Mouse (Mus musculus) adrenal gland, postnatal 14 days (tissue): ENCODE results near the gene Trim17. TPM values are rescaled to one million over a fixed set of nuclear protein-coding genes. Genes with fewer than 3 reads are reported as not detected.

ENCODE experiments used
- DNase-seq: peaks from one replicate; pipeline ENCODE4 v3.0.0; 2021; ENCODE audit warnings: mixed read lengths
- total RNA-seq: library from RNA; stranded (reverse); gene quantifications from 2 replicates; pipeline ENCODE4 v1.2.3, GENCODE M21; 2021

The Trim17 gene
- total RNA-seq, 1 experiment from 2014 or later, result 0.11 TPM

- peak; percentile 12 for DNase-seq
Observed at GRCm38 (mm10) chr11:58968551-58968950, 14.1 kb downstream of the Trim17 start.

- DNase-seq, result peak; percentile 2
Observed at GRCm38 (mm10) chr11:58969027-58969426, 14.5 kb downstream of the Trim17 start.

- peak; percentile 31 for DNase-seq
Observed at GRCm38 (mm10) chr11:58969659-58970058, 15.2 kb downstream of the Trim17 start.

GRCm38 (mm10) chr11:58970831-58971530 is 16.5 kb downstream of the Trim17 start:
- DNase-seq, result peak; percentile 6

GRCm38 (mm10) chr11:58971796-58972195 is 17.3 kb downstream of the Trim17 start:
- peak; percentile 2 for DNase-seq

- DNase-seq, result peak; percentile 2
Observed at GRCm38 (mm10) chr11:58974414-58974813, 19.9 kb downstream of the Trim17 start.

GRCm38 (mm10) chr11:58977150-58977549 is 22.7 kb downstream of the Trim17 start:
- peak; percentile 70 for DNase-seq

- no peak for DNase-seq
Observed at GRCm38 (mm10) chr11:58977607-58978026, 23.1 kb downstream of the Trim17 start.

- peak; percentile 75 for DNase-seq
Observed at GRCm38 (mm10) chr11:58978027-58978705, 23.7 kb downstream of the Trim17 start, which contains the start of gene Trim11. TSS of gene Trim11 (plus strand) at chr11:58978093.

GRCm38 (mm10) chr11:58978706-58979030 is 24.2 kb downstream of the Trim17 start:
- no peak for DNase-seq

GRCm38 (mm10) chr11:58979183-58979582 is 24.7 kb downstream of the Trim17 start:
- no peak for DNase-seq

- peak; percentile 56 for DNase-seq
Observed at GRCm38 (mm10) chr11:58979661-58980060, 25.2 kb downstream of the Trim17 start.

GRCm38 (mm10) chr11:58980381-58980990 is 26.0 kb downstream of the Trim17 start:
- DNase-seq, result peak; percentile 62

GRCm38 (mm10) chr11:58981541-58982447 is 27.3 kb downstream of the Trim17 start:
- peak; percentile 78 for DNase-seq

- no peak for DNase-seq
Observed at GRCm38 (mm10) chr11:58982471-58983097, 28.1 kb downstream of the Trim17 start.

- no peak for DNase-seq
Observed at GRCm38 (mm10) chr11:58983691-58984341, 29.3 kb downstream of the Trim17 start.

GRCm38 (mm10) chr11:58984657-58985056 is 30.2 kb downstream of the Trim17 start:
- no peak for DNase-seq

- peak; percentile 63 for DNase-seq
Observed at GRCm38 (mm10) chr11:58985299-58985917, 30.9 kb downstream of the Trim17 start.

GRCm38 (mm10) chr11:58989166-58989565 is 34.7 kb downstream of the Trim17 start:
- no peak for DNase-seq

- no peak for DNase-seq
Observed at GRCm38 (mm10) chr11:58990141-58990540, 35.7 kb downstream of the Trim17 start.

GRCm38 (mm10) chr11:58990794-58991193 is 36.3 kb downstream of the Trim17 start:
- DNase-seq, result peak; percentile 65
